Mouse (Mus musculus) G1E (cell line): Measurements from ENCODE around the gene Irak1bp1.

ENCODE experiments used
- CTCF ChIP-seq: IDR thresholded peaks from 2 replicates; pipeline ENCODE4 v1.5.1; 2012; ENCODE audit warnings: low read depth, low read length, inconsistent platforms, mixed read lengths
- GATA1 ChIP-seq: IDR thresholded peaks from 2 replicates; pipeline ENCODE4 v1.6.1; 2012; ENCODE audit warnings: borderline replicate concordance, low read length, inconsistent platforms, mixed read lengths
- GATA2 ChIP-seq: IDR thresholded peaks from 2 replicates; pipeline ENCODE4 v1.6.1; 2012; ENCODE audit warnings: low read depth, low read length, inconsistent platforms, borderline replicate concordance
- POLR2AphosphoS5 ChIP-seq: IDR thresholded peaks from 2 replicates; pipeline ENCODE4 v1.6.1; 2012; ENCODE audit warnings: low read depth, low read length, inconsistent platforms; ENCODE audit not compliant: insufficient replicate concordance
- TAL1 ChIP-seq: conservative IDR thresholded peaks from 2 replicates; pipeline ENCODE4 v1.6.1; 2012; ENCODE audit warnings: low read depth, low read length, inconsistent platforms, mixed read lengths

GRCm38 (mm10) chr9:82815257-82815785 is 14.0 kb upstream of the Irak1bp1 start:
- no peak for TF ChIP-seq CTCF
- no peak for TF ChIP-seq GATA2
- no peak for TF ChIP-seq GATA1
- no peak for TF ChIP-seq POLR2AphosphoS5
- no peak for TF ChIP-seq TAL1
